Mouse (Mus musculus): ENCODE measurements at regions not wholly inside any gene's neighbourhood (a gene's known extent, or its start where the extent isn't known, plus 50 kb on each side); places are given as distances from the start of the nearest gene placed in this dataset.

DNA sequence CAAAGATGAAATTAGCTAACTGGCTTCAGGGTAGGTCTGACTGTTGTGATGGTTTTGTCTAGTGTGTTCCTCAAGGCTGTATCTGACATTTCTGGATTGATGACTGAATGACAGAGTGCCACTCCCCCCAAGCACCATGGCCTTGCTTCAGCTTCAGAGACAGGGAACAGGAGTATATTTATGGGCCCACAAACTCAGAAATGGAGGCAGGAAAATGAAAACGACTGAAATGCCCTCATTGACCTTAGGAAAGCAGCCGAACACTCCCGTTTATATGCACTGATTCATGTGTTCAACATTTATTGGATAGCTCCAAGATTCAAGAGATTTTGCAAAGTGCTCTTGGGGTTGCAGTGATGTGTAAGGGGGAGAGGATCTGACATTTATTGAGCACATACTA is 288.3 kb downstream of the Slc4a3 start:
- no peak for DNase-seq (ENCODE audit: low spot score)

DNA sequence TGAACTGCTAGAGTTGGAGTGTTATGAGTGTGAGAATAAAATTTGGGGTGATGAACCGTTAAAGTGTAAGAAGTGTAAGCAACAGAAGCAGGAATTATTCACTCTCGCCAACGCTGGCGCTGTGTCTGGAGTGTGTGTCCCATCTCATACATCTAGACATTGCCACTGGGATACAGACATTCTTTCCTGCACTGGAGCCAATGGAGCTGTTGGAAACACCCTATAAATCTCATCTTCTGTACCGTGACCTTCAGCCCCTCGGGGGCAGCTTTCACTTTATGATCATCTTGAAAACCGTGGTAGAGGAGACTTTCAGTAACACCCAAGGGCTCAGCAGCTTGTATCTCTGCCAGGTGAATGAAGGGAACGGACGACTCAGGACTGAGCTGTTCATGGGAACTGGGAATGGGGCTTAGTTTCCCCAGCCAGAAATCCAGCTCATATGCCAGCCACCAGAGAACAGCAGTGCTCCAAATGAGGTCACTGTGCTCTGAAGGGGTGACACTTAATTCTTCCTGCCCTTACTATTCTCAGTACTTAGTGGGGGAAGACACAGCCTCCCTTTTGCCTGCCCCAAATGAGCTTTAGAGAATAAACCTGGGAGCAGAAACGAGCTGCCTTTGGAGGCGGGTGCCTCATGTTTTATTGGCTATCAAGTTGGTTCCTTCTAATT is 293.6 kb downstream of the Slc4a3 start:
- no peak for DNase-seq (ENCODE audit: low spot score)

DNA sequence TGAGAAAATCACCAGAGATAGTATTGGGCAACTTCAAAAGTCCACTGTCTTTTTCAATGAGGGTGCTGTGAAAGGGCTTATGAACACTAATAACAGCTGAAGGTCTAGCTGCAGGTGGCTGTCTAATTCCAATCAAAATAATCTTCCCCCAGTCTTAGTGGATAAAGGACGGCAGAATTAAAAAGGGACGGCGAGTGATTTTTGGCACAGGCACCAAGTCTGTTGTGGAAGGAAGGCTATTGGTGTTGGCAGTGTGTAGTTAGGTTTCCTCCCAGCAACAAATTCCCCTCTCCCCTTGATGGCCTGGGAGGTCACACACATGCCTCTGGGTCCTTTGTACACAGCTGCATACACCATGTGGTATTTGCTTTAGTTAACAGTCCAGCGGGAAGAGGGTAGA is 296.3 kb downstream of the Slc4a3 start:
- DNase-seq (ENCODE audit: low spot score), result no peak

DNA sequence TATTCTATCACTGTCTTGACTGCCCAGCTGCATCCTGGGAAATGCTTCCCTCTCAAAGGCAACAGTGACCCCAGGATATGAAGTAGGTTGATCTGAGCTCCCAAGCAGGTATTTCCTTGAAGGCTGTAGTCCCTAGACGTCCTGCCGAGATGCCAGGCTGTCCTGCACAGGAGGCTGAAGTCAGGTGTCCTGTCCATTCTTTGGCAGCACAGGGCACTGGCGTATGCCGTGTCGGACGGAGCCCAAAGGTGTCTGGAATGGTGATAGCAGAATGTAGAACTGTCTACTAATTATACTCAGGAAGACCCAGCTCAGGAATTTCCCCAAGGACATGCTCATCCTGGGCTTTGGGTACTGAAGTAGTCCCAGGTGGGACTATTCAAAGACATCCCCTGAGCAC is 297.3 kb downstream of the Slc4a3 start:
- DNase-seq (ENCODE audit: low spot score), result no peak

DNA sequence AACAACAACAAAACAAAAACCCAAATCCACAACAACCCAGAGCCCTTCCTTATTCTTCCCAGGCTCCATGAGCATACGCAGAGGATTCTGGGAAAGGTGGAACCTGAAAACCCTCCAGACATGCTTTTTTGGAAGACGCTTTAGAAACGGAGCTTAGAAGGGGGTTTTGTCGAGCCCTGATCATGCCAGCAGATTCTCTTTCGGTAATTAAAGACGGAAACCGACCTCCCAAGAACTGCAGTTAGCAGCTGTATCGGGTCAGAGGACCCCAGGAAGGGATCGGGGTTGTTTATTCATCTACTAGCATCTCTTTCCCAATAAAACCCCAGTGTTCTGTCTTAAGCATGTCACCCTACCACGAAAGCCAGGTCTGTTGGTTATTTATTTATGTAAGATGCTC is 298.1 kb downstream of the Slc4a3 start:
- no peak for DNase-seq (ENCODE audit: low spot score)

DNA sequence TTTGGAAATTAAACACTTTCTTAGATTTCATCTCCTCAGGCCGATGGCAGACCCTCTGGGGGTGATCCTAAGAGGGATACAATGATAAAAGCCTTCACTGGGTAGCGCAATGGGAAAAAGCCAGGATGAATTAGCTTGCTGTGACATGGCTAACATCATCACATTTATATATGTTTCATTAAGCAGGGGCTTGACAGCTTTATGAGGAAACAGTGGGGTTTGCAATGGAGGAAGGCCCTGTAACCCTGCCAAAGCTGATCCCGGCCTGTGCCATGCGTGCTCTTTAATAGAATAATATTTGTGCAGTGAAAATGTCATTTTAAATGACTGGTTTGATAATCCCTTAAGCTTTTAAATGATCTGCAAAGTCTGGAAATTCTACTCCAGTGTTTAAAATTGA is 298.5 kb downstream of the Slc4a3 start:
- DNase-seq (ENCODE audit: low spot score), result no peak

DNA sequence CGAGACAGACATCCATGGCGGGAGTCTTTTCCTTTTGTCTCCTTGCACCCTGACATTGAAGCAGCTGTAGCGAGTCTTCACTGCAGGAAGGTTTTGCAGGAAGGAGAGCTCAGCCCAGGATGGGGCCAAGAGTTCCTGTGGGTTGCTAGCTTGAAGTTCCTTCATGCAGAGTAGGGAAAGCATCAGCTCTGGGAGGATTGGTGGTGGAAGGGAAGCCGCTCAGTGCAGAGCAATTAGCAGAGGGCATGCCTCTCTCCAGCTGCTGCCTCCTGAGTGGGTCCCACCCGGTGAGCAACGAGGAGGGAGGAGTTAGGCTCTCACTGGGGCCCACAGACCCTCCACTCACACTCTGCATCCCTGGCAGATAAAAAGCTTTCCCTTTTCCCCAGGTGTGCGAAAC is 298.9 kb downstream of the Slc4a3 start:
- DNase-seq (ENCODE audit: low spot score), result no peak

DNA sequence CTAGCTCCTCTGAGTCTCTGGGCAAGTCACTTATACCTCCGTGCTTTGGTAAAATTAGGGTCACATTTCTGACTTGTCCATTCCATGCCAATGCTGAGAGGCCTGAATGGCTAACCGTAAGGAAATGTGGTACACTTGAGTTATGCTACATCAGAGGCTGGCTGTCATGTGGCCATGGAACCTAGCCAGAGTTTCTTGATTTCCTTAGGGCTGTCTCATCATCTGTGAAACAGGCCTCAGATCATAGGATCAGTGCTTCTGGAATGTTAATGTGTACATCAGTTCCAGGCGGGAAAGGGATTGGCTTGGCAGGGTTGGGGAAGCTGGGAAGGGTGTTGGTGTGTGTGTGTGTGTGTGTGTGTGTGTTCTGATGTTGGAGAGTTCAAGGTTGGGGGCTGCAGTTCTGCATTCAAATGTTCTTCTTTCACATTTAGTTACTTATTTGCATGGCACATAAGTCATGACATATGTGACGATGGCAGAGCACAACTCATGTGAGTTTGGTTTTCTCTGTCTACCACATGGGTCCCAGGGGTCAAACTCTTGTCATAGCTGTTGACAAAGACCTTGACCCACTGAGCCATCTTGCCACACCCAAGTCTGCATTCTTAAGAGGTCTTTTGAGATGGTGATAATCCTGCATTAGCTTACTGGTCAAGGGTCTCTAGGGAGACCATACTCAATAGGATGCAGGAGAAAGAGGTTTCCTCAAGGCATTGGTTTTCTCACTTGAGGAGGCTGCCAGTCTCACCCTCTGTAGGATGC is 299.9 kb downstream of the Slc4a3 start:
- DNase-seq (ENCODE audit: low spot score), result no peak

DNA sequence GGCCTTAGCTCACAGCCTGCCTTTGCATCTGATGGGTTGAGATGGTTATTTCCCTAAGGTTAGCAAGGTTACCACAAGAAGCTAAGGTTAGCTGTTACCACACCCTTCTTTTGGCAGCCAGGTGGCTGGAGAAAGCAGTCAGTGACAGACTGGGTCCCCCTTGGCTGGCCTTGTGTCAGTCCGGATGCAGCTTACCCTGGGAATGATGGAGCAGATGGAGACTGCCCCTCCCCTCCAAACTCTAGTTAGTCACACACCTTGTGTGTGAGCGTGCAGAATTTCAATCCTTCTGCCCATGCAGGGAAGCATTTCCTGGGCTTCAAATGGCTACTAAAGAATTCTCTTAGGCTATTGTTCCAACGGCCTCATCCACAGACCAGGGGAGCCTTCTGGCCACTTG is 301.6 kb downstream of the Slc4a3 start:
- no peak for DNase-seq (ENCODE audit: low spot score)

DNA sequence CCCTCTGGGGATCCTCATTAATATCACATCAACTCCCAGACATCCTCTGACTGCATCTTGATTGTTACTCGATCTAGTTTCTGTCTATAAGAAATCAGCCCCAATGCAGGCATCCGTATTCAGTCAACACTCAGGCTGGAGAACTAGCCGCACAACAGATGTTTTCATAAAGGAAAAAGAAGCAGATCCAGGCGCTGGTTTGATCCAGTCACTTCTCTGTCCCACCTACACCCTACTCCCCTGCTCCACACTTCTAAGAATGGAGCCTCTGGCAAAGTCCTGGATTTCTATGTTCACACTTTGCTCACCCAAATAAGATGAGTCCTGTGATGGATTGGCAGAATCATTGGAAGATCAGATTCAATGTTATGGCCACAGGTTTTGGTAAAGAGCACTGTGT is 302.4 kb downstream of the Slc4a3 start:
- no peak for DNase-seq (ENCODE audit: low spot score)

DNA sequence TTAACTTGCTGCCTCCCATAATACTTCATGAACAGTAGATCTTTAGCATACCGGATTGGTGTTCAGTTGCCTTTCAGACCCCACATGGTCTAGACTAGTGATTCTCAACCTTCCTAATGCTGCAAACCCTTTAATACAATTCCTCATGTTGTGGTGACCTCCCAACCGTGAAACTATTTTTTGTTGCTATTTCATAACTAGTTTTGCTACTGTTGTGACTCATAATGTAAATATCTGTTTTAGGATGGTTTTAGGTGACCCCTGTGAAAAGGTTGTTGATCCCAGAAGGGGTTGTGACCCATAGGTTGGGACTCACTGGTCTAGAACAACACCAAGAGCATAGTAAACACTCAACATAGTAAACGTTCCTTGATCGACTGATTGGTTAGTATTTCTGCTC is 304.1 kb downstream of the Slc4a3 start:
- no peak for DNase-seq (ENCODE audit: low spot score)

DNA sequence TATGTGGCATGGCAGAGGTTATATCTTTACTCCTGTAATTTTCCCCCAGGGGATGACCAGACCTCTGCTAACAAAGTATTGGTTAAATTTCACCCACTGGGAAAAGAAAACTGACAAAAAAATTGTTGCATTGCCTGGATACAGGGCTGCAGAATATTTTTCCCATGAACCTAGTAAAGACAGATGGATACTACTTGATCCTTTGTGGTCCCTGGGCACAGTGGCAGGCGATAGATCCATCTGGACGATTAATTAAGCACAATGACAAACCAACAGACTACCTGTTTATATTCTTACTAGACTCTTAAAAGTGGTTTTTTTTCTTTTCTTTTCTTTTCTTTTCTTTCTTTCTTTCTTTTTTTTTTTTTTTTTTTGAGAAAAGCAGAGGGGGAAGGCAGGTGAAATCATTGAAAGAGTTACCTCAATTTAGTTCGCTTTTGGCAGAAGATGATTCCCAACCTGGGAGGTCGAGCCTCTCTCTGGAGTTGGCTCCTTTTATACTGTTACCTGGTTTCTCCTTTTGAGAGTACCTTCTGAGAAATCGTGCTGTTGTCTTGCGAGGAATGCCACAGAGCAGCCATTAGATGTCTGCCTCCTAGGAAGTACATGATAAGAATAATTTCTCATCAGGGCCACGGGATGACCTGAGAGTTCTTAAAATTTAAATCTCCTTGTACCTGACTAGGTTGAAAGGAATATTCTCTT is 312.6 kb downstream of the Slc4a3 start:
- no peak for DNase-seq (ENCODE audit: low spot score)

DNA sequence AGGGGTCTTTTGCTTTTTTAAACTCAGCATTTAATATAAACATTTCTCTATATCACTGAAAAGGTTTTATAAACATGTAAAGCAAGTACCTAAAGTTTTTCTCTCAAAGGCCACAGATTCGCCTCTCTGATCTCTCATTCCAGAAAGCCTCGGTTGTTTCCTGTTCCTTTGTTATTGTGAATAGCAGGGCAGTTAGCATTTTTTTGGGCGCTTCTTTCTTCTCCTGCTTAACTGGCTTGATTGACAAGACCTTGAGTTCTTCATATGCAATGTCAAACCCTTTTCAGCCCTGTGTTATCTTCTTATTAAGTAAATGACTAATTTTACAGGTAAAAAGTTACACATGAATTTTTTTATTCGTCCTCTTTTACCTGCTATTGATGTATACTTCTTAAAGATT is 316.7 kb downstream of the Slc4a3 start:
- no peak for DNase-seq (ENCODE audit: low spot score)

DNA sequence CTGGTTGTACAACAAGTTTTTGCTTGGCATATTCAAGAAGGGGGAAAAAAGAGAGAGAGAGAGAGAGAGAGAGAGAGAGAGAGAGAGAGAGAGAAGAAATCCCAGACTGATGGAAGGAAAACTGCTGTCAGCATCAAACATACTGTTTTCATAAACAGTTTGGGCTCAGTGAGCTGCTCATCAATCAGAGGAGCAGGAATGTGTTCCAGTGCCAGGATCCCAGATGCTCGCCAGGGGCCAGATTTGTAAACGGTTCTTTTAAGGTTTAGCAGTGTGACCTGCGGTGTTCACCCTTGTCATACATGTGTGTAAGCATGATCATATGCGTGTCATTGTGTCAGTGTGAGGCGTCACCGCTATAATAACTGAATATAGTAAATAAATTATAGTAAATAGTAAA is 320.5 kb downstream of the Slc4a3 start:
- DNase-seq (ENCODE audit: low spot score), result no peak

DNA sequence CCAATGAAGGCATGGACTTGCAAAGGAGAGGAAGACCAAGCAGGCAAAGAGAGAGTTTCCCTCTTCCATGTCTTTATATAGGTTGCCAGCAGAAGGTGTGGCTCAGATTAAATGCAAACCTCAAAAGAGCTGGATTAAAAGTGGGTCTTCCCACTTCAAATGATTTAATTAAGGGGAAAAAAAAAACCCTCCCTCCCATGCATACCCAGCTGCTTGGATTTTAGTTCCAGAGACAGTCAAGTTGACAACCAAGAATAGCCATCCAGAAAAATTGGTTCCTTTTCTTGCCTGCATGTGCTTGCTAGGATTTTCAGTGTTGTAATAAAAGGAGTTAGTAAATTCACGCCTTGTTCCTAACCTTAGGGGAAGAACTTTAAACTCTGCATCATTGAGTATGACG is 323.3 kb downstream of the Slc4a3 start:
- DNase-seq (ENCODE audit: low spot score), result no peak

DNA sequence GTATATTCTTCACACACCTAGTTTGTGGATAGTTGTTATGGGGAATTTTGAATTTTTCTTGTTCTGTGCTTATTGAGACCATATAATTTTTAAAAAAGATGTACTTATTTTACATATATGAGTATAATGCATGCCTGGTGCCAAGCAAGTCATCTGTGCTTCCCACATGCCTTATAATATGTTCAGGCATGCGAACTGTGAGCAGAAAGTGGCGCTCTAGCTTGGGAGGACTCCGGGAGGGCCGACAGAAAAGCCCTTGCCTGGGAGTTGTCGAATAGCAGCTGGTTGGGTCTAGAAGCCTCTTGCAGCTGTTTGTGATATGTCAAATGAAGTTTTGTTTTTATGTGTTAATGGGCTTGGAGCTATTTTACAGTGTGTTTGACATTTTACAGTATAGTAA is 323.8 kb downstream of the Slc4a3 start:
- no peak for DNase-seq (ENCODE audit: low spot score)

DNA sequence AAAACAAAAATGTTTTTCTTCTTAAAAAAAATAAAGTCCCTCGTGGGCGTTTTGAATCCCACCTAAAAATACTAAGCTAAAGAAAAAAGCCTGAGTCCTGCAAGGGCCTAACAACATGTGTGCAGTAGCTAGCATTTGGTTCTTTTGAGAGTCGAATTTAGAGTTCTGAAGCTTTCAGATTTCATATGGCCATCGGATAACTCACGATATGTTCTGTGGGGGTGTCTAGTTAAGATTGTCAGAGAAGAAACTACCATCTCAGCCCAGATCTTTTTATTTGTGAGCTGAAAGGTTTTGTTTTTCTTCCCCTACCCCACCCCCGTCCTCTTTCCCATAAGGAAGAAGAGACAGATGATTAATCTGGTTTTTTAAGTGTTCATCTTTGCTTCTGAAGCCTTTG is 327.8 kb downstream of the Slc4a3 start:
- DNase-seq (ENCODE audit: low spot score), result no peak

DNA sequence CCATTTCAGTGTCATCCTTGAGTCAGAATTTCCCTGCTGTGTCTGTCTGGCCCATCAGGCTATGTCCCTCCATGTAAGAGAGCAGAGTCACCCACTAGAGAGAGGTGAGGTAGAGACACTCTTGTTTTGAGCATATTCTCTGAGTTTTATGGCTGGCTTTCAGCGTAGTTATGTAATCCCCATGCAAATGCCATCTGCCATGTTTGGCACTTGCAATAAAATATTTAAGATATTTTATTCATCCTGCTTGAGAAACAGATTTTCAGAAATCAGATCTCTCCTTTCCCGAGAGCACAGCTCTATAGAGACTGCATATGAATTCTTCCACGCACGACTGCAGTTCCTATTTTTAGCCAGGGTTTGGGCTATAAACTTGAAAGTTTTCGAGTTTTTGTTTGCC is 331.1 kb downstream of the Slc4a3 start:
- DNase-seq (ENCODE audit: low spot score), result no peak

DNA sequence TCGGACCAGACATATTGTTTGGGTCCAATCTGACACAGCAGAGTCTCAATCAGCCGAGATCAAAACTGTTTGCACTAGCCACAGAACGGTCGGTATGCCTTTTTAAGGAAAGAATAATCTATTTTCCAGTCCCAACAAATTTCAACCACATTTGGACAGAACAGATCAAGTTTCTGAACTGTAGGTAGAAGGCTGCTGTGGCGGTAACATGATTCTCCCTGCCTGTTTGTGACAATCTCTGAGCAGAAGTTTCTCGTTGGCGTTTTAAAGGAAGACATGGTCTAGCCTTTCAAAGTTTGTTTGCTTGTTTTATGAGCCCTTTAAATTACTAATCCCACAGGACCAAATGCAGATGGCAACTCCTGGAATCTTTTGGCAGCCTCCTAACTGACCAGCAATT is 339.6 kb downstream of the Slc4a3 start:
- DNase-seq (ENCODE audit: low spot score), result no peak

DNA sequence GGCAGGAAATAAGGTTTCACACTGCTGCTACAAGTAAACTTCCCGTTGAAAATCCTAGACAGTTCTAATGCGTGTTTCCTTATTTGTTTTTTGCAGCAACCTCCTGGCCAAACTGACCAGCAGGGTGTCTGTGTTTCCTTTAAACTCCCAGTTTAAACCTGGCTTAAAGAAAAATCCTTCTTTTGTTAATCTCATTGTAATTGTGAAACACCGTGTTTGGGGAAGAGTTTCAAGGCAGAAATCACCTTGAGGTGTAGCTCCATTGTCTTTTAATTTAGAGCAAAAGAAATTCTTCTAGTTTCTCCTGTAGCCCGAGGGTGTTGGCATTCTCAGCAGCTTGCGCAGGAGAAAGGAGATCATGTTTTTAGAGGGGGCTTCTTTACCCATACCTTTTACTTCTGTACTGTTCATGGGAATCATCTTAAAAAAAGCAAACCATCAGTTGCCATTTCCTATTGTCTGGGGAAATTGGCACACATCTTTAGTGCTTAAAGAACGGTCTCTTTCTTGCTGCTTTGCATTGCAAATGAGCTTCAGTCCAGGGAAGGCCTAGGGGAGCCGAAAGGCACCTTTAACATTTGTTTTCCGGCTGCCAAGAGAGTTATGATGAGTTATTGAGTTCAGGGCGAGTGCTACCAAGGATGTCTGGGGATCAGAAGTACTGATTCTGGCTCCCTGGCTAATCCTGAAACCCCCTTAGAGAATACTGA is 342.6 kb downstream of the Slc4a3 start:
- DNase-seq (ENCODE audit: low spot score), result no peak

DNA sequence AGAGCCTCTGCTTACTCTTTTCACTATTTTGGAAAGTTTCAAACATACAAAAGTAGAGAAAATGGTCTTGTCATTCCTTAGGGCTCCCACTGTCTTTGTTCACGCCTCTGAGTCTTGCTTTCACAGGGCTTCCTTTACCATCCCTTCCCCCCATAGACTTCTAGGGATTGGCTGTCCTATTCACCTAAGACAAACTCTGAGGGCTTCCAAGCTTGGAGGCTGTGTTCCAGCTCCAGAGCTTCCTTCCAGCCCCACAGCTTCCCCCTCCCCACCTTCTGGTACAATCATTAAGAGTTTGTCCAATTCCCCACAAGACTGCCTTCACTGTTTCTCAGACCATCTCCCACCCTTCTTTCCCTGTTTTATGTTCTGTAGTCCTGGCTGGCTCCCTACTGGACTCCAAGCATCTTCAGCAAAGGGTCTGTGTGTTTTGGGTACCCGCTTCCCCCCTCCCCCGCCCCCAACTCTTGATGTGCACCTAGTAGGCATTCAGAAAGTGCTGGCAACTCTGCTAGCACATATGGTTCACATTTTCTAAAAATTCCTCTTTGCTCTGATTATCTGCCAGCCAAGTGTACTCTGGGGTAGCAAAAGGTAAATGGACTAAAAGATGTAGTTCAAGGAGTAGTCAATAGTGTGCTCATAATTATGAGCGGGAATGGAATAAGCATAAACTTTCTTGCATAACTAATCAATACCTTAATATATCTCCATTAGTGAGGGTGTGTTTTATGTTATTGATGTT is 344.0 kb downstream of the Slc4a3 start:
- DNase-seq (ENCODE audit: low spot score), result no peak

DNA sequence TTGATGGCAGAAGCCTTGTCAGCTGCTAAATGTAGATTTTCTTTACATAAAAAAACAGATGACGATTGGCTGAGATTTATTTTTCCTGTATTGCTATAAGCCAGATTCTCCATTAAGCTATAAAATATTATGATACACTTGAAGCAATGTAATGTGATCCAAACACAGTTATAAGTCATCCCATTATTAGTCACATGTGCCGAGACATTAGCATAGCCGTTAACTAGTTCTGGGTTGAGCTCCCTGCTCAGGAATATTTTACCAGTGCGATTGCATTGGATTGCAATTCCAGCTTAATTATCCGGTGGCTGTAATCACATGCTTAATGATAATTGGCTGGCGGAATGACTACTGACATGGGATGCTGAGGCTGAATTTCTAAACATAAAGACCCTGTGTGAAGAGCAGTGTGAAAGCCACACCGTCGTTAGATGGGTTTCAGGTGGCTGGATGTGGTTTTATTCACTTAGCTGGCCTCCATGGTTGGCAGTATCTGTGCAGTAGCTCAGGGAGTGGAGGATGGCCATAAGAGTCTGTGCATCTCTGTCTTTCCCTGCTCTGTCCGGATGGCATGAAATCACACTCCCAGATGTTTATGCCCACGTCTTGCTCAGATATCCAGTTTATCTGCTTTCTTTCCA is 344.7 kb downstream of the Slc4a3 start:
- DNase-seq (ENCODE audit: low spot score), result no peak
